Mouse (Mus musculus): Measurements from ENCODE around the gene Elmsan1. TPM values are rescaled to one million over a fixed set of nuclear protein-coding genes. Genes with fewer than 3 reads are reported as not detected.
"Not testable (repeated sequence)": the region's sequence is repeated elsewhere in the genome, so short reads cannot be mapped to it uniquely, and the experiment has no call there.

Elmsan1 gene
- total RNA-seq (2021) = 10 to 100 TPM; 13.8 to 17.7 TPM

GRCm38 (mm10) chr12:84218289-84219120, at the start of gene Elmsan1:
TSS of gene Elmsan1 (minus strand) at chr12:84218881.
- DNase-seq (ENCODE audit: low spot score) = peak; percentile 67
- intact Hi-C loops (cut with DNase I) = loop anchor here (2.0 to 5.0 kb wide), 3 partner anchors 26 to 56 kb away; no protein-coding TSS in a partner anchor

GRCm38 (mm10) chr12:84267264-84267663, 48.6 kb upstream of the Elmsan1 start:
- intact Hi-C loops (cut with DNase I) = no loop called here
- no peak for DNase-seq (ENCODE audit: low spot score)

- DNase-seq (ENCODE audit: low spot score) = no peak
- intact Hi-C loops (cut with DNase I) = no loop called here
These were observed 41.7 kb upstream of the Elmsan1 start for GRCm38 (mm10) chr12:84260363-84260762.

GRCm38 (mm10) chr12:84254886-84255285, 36.2 kb upstream of the Elmsan1 start:
- intact Hi-C loops (cut with DNase I) = no loop called here
- DNase-seq (ENCODE audit: low spot score) = no peak

GRCm38 (mm10) chr12:84252811-84253210, 34.1 kb upstream of the Elmsan1 start:
- intact Hi-C loops (cut with DNase I) = no loop called here
- no peak for DNase-seq (ENCODE audit: low spot score)

- intact Hi-C loops (cut with DNase I) = loop anchor here (1.0 to 5.0 kb wide), 2 partner anchors 86 to 102 kb away; partner anchors contain the start of gene Pnma1
- DNase-seq (ENCODE audit: low spot score) = peak; percentile 46
These were observed 30.5 kb upstream of the Elmsan1 start for GRCm38 (mm10) chr12:84249217-84249616.

- no peak for DNase-seq (ENCODE audit: low spot score)
- intact Hi-C loops (cut with DNase I) = loop anchor here (5.0 kb wide), 1 partner anchor 98 kb away; the partner anchor contains the start of gene Pnma1
These were observed 27.0 kb upstream of the Elmsan1 start for GRCm38 (mm10) chr12:84245683-84246082.

GRCm38 (mm10) chr12:84243076-84243770, 24.5 kb upstream of the Elmsan1 start:
- DNase-seq (ENCODE audit: low spot score) = no peak
- intact Hi-C loops (cut with DNase I) = no loop called here

GRCm38 (mm10) chr12:84237036-84237435, 18.4 kb upstream of the Elmsan1 start:
- intact Hi-C loops (cut with DNase I); DNase-seq (ENCODE audit: low spot score): not testable (repeated sequence)

GRCm38 (mm10) chr12:84235981-84236752, 17.5 kb upstream of the Elmsan1 start:
- no peak for DNase-seq (ENCODE audit: low spot score)
- intact Hi-C loops (cut with DNase I) = no loop called here

- DNase-seq (ENCODE audit: low spot score) = no peak
- intact Hi-C loops (cut with DNase I) = no loop called here
These were observed 16.9 kb upstream of the Elmsan1 start for GRCm38 (mm10) chr12:84235577-84235976.

- intact Hi-C loops (cut with DNase I) = no loop called here
- no peak for DNase-seq (ENCODE audit: low spot score)
These were observed 14.9 kb upstream of the Elmsan1 start for GRCm38 (mm10) chr12:84233488-84234100.

GRCm38 (mm10) chr12:84226117-84226840, 7.6 kb upstream of the Elmsan1 start:
- intact Hi-C loops (cut with DNase I) = no loop called here
- DNase-seq (ENCODE audit: low spot score) = no peak

GRCm38 (mm10) chr12:84222405-84222961, 3.8 kb upstream of the Elmsan1 start:
- peak; percentile 52 for DNase-seq (ENCODE audit: low spot score)
- intact Hi-C loops (cut with DNase I) = no loop called here

GRCm38 (mm10) chr12:84220951-84221891, 2.5 kb upstream of the Elmsan1 start:
- intact Hi-C loops (cut with DNase I) = no loop called here
- no peak for DNase-seq (ENCODE audit: low spot score)

GRCm38 (mm10) chr12:84220515-84220914, 1.8 kb upstream of the Elmsan1 start:
- intact Hi-C loops (cut with DNase I) = no loop called here
- no peak for DNase-seq (ENCODE audit: low spot score)

GRCm38 (mm10) chr12:84219121-84219561, 460 bp upstream of the Elmsan1 start:
- no peak for DNase-seq (ENCODE audit: low spot score)
- intact Hi-C loops (cut with DNase I) = loop anchor here (2.0 to 5.0 kb wide), 3 partner anchors 26 to 57 kb away; no protein-coding TSS in a partner anchor
